Mouse (Mus musculus) small intestine, adult 2 months (tissue): Measurements from ENCODE around the gene Mras.

ENCODE experiments used
- CTCF ChIP-seq: fragments of 200-500 bp; IDR thresholded peaks from 2 replicates; pipeline ENCODE4 v1.5.1; 2012; ENCODE audit warnings: low read depth, mild to moderate bottlenecking, control low read depth, inconsistent platforms, low read length, moderate library complexity, mixed read lengths; ENCODE audit not compliant: insufficient replicate concordance, insufficient read length; ENCODE audit errors: extremely low read depth
- POLR2A ChIP-seq: fragments of 200-500 bp; IDR thresholded peaks from 2 replicates; pipeline ENCODE4 v1.6.1; 2012; ENCODE audit warnings: low read depth, mild to moderate bottlenecking, control low read depth, inconsistent platforms, low read length, moderate library complexity

- TF ChIP-seq CTCF (no peak), POLR2A (no peak)
These were observed at the start of gene Mras for GRCm38 (mm10) chr9:99437031-99437764.
